Mouse (Mus musculus) adrenal gland, adult 8-10 months (tissue): ENCODE results near the gene Hbs1l. TPM values are rescaled to one million over a fixed set of nuclear protein-coding genes. Genes with fewer than 3 reads are reported as not detected.

Source experiments
- DNase-seq: peaks from one replicate; pipeline ENCODE4 v3.0.0; 2022
- total RNA-seq, 4 experiments: library from RNA; stranded (reverse); gene quantifications; 2 replicates each; pipeline ENCODE4 v1.2.4; 2022

Hbs1l gene
- 10 to 100 TPM; 63.0 to 74.9 (median 71.5) TPM for total RNA-seq

DNA sequence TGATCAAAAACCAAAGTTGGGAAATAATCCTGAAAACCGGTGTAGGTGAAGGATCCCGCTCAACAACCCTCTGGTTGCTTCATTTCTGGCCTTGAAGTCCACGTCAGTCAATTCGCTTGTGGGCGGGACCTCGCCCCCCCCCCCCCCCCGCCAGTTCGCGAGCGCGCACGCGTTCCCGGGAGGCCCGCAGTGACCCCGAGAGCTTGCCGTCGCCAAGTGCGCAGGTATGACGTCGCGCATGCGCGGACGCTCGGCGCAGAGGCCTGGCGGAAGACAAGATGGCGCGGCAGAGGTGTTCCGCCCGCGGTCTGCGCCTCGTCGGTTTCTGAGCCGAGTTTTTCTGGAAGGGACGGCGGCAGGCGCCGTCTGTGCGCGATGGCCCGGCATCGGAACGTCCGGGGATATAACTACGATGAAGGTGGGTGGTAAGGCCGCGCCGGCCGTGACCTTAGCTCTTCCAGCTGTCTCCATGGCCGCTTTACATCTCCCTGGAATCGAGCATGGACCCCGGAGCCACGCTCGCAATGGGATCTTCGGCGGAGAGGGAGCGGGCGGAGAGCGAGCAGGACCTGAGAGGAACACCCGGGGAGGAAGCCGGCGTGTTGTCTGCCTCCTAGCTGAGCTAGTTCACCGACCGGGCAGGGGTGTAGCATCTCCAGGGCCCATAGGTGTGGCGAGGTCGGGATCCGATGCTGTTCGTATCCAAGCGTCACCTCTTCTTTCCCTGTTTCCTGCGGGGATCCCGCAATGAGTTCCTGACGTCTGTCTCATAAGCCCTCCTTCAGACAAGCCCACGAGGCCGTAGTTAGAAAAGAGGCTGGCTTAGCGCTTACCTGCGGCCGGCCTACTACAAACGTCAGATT, at the start of gene Hbs1l:
Gene Hbs1l (plus strand): TSS at position 221 of the 863 bp plus-strand sequence.
- DNase-seq, result peak; percentile 89

DNA sequence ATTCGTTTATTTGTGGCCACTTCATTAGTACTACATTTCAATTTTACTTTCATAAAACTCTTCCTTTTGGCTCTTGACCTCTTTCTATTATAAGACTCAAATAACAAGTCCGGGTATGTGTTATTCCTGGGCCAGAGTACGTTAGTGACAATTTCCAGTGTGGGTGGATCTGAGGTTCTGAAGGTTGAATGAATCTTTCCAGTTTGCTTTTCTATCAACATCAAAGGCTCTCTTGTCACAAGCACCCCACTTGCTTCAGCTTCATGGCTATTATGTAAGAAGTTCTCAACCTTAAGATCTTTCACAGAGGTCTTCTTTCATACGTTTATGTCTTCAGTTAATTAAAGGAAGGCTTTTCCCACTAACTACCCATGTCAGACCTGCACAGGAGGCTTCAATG, 47.2 kb upstream of the Hbs1l start:
- DNase-seq, result no peak

DNA sequence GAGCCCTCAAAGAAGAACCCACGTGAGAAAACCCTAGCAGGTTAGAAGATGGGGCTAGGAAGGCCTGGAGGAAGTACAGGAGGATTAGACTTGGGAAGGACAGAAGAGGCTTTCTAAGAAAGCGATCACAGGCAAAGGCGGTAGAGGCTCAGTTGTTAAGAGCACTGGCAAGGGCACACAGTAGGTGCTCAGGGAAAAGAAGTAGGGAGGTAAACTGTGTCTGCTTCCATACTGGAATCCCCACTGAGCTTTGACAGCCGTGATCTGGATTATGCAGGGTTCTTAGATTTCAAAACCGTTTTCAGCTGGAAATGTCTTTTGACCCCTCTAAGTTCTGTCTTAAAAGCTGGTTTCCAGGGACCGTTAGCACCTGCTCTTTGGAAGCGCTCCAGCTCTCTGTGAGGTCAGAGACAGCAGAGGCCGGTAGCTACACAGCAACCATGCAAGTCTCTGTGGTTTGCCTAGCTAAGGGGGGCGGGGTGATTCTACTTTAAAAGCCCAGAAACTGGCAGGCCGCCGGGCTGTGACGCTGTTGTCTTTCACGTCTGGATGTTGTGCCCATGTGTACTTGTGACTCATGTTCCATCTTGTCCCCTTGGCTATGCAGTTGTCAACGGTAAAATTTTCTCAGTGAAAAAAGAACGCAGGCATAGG, 43.8 kb upstream of the Hbs1l start:
- DNase-seq, result peak; percentile 62

DNA sequence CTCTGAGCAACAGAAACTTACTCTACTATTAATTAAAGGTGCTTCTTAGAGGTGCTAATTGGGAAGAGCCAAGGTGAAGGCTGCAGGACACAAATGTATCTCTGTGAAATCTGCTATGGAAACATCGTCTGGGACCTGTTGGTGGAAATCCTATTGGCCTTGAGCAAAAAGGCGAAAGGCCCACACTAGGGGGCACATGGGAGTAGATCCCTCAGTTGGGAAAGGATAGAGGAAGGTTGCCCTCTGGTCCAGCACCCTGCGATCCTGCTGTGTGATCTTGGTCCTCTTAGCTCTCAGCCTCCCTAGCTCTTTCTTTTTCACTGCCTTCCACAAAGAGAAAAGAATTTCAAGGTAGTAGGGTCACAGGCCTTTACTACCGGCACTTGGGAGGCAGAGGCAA, 43.0 kb upstream of the Hbs1l start:
- DNase-seq, result no peak

DNA sequence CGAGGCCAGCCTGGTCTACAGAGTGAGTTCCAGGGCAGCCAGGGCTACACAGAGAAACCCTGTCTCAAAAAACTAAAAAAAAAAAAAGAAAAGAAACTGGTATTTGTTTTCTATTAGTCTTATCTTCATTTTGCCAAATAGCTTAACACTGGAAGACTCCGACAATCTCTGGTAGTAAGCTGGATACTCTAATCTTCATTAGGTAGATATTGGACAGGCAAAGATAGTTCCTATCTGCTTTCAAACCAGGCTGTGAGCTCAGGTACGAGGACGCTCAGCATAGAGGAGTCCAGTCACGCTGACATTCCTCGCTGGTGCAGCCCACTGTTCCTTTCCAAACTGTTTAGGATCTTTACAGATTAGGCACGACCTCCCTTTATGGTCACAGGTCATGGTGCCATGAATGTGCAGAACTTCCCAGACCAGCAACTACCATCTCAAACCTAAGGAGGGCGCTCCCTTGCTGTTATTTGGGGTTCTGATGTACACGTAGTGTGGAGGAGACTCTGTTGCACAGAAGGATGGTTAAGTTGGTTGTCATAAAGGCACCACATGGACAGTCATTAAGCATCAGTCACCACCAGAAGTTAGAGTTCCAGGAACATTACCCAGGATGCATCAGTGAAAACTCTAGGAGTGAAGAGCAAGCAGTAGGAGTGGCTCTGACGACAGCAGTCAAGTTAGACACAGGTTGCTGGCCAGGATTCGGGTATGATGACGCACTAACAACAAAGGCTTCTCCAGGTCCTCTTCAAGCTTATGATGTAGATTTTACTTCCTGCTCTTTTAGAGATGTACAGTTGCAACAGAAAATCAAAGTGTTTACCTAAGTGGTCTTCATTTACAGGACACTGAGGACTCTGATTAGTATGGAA, 41.3 kb upstream of the Hbs1l start:
- no peak for DNase-seq

DNA sequence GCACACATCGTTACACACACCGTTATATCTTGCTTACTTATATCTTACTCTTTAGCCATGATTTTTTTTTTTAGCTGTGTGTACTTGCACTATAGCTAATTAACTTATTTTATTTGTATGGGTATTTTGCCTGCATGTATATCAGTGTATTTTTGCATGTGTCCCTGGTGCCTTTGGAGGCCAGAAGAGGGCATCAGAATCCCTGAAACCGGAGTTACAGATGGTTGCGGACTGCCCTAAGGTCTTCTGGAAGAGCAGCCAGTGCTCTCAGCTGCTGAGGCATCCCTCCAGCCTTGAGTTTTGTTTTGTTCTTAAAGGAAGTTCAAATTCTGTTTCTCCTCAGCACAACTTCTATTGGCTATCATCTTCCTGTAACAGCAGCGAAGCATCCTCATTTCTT, 38.5 kb upstream of the Hbs1l start:
- no peak for DNase-seq

DNA sequence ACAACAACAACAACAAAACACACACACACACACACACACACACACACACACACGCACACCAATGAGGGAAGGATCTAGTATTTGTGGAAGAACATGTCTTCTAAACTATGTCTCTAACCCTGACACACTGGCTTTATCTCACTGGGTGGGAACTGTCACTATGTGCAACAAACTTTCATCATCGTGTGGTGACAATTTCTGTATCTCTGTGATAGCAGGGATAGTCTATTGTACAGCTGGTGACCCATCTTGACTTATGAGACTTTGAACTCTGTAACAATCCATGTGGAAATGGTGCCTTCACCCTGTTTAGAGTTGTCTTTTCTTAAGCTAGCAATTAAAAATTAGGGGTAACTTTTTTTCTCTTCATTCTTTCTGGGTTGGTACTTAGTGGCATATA, 36.1 kb upstream of the Hbs1l start:
- DNase-seq, result no peak

DNA sequence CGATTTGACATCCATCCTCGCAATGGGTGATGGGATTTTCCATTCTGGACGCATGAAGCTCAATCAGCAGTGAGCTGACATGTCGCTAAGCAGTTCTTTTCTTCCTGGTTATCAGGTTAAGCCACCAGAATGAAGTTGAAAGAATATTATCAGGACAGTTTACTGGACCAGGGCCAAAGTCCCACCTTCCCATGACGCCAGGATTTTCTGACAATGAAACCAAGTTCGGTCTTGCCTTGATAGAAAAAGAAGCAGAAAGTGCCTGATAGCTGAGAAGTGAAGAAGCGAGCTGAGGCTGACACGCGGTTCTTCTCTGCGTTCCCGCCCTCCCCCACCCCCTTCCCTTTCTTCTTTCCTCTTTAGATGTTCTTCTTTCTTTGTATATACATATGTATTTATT, 30.6 kb upstream of the Hbs1l start:
- no peak for DNase-seq

DNA sequence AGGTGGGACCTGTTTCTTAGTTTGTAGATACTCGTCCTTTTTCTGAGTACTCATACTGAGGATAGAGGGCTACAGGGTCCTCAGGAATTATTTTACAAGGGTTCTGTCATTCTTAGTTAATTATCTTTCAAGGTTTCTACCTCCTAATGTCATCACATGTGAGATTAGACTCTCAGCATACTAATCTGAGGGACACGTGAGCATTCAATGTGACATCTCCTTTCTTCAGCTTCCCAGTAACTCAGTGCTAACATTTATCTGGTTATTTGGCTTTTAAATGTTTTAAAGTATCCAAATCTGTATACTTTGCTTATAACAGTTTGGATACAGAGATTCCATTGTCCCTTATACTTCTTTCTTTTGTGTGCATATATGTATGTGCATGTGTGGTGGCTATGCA, 28.3 kb upstream of the Hbs1l start:
- DNase-seq, result no peak

DNA sequence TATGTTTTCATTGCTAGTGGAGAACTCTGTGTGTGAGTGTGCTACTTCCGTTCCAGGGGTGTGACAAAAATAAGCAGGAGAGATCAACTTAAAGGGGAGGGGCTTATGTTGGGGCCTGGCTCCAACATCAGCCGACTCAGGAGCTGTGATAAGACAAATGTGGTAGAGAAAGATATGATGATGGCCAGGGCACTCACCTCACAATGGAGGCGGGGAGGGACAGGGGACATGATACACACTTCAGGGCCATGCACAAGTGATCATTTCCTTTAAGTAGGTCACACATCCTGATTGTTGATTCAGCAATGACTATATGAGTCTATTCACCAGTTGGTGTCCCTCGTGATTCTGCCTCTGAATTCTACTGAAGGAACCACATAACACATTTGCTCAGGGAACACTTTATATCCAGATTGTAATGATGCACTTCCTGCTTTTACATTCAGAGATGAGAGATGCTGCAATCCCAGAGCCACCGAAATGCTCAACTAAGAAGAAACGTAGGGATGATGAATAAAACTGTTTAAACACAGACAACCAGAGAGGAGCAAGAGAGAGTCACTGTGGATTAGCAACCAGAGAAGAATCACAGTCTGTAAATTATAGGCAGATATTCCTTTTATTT, 26.9 kb upstream of the Hbs1l start:
- DNase-seq, result no peak

DNA sequence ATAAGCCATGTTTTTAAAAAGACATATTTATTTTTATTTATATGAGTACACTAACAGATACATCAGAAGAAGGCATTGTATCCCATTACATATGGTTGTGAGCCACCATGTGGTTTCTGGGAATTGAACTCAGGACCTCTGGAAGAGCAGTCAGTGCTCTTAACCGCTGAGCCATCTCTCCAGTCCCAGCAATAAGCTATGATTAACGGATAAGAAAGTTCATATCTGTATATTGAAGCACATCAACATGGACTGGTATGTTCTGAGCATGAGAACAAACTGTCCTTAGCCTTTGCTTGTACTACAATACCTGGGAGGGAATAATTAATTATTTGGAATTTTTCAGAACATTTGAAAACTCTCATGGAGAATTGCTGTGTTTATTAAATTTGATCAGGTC, 25.9 kb upstream of the Hbs1l start:
- DNase-seq, result no peak

DNA sequence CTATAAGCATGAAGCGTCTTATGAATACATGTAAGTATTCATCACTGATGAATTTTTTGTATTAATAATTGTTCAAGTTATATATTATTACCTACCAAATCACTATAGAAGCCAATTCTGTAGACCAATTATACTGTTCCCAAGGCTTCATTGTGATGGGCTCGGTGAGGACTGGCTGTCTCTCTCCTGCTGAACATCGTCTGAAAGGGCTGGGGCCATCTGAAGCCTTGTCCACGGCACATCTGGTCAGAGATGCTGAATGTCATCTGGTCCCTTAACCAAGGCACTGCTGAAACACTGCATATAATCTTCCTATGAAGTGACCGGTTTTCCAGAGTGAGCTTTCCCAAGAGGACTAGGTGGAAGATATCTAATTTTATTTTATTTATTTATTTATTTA, 24.9 kb upstream of the Hbs1l start:
- no peak for DNase-seq

DNA sequence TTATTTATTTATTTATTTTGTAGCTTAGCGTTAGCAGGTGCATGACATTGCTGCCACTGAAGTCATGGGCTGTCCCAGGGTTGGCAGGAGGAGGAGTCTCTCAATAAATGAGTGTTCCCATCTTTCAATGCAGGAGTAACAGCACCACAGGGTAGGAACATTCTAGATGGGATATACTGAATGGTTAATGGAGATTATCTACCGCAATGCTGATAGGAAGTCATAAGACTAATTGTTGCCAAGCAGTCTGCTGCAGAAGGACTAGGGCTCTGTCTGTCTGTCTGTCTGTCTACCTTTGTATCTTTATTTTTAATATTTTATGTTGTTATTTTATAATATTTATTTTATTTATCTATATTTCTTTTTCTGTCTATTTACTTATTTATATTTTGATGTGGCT, 24.5 kb upstream of the Hbs1l start:
- DNase-seq, result no peak

DNA sequence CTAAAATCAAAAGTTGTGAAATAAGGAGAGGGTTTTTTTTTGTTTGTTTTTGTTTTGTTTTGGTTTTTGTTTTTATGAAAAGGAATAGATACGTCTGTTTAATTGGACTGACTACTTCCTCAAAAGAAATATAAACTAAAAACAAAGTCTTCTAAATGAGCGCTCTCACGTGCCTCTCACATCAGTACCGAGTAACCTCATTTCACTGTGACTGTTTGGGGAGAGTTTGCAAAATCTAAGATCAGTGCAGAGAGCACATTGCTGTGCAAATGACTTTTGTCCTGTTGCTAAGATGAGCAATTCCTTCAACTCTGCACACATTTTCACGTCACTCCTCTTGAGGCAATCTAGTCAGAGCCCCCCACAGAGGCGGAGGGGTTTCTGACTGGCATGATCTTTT, 24.0 kb upstream of the Hbs1l start:
- DNase-seq, result no peak

DNA sequence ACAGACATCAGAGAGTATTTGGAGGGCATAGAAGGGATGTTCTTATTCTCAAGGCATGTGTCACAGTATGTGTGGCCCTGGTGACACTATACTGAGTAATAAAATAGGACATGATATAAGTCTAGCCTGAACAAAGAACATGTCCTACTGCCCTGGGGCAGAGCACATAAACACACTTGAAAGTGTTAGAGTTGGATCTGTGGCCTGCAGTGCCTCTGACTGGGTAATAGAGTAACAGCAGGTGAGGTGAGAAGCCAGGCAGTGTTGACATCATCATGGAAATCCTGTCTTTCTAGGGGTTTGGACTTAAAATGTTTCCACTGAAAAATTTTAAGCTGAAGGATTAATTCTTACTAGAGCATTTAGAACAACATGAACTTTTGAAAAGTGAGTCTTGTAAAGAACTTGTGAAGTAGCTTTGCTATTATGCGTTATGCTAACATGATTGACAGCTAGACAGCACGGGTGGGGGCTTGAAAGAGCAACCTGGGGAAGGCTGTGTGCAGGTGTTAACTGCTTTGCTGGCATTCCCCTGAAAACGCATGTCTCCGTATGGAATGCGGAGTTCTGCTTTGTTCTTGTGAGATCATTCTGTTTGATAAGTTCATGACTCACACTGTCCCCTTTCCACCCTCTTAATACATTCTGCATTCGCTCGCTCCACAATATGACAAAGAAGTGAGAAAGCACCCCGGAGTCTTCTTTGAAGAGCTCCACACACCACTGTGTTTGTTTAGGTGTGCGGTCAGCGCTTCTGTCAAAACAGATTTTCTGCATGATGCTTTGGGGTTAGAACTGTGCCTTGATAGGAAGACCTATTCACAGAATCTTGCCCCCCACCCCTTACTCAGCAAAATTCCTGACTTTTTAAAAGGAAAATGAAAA, 8.3 kb upstream of the Hbs1l start:
- DNase-seq, result no peak

DNA sequence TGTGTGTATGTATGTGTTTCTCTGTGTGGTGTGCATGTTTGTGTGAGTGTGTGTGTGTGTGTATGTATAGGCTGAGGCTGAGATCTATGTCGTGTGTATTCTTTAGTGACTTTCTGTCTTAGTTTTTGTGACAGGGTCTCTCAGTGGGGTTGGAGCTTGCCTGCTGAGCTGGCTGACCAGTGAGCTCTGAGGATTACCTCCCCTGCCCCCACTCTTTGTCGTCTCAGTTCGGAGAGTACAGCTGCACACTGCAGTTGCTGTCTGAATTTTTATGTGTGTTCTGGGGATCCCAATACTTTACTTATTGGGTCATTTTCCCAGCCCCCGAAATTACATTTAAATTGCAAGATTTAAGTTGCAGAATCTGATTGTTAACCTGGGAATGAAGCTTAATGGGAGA, 4.6 kb upstream of the Hbs1l start:
- DNase-seq, result no peak

DNA sequence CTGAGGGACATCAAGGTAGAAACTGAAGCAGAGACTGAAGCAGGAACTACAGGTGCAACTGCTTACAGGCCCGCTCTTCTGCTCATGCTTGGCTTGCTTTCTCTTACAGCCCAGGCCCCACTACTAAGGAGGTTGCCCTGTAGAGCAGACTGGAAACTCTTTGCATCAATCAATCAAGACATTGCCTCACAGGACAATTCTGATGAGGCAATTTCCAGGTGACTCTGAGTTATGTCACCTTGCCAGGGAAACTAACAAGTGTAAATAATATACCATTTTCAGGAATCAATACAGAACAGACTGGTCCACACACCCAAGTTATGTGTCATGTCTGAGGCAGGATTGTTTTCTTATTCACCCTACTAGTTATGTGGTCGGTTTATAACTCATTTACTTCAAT, 1.6 kb upstream of the Hbs1l start:
- no peak for DNase-seq

DNA sequence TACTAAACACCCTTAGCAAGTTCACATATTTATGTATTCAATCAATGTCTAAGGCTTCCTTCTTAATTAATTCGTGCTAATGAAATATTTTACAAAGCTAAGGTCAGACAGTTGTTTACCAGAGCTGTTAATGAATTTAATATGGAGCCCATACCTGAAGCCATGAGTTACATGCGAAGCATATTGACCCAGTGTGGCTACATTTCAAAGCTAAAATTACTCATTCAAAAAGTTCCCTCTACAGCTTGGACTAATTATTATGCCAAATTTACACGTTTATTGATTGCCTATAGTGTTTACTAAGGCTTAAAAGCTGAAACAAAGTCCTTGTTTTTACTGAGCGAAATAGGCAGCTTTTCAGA, 401 bp upstream of the Hbs1l start:
- DNase-seq, result no peak

DNA sequence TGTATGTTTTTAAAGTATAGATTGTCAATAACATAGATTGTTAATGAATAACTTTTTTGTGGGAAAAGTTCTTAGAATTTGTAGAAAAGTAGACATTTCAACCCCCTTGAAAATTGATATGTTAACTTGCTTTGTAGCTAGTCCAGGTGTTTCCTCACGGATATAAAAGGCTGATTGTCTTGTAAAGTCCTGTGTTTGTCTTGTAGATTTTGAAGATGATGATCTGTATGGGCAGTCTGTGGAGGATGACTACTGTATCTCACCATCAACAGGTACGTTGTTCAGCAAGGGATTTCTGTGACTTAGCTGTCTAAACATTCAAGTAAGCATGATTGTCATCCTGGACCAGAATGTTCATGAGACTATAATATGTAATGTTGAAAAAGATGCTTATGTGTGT, 3.2 kb downstream of the Hbs1l start:
- DNase-seq, result no peak

DNA sequence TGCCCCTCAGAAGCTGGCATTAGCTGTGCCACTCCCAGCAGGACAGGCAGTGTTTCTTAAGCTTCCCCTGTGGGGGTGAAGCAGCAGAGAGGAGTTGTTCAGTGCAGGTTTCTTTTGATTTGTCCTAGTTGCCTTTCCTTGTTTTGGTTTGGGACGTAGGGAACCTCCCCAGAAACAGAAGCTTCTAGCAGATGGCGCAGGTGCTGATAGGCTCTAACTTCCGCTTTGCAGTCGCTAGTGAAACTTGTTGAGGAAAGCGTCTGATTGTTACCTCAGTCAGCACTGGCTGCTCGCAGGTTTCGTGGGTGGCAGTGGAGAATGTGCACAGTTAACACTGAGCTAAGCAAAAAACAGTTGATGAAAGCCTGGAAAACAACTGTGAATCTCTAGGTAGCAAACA, 6.0 kb downstream of the Hbs1l start:
- DNase-seq, result no peak

DNA sequence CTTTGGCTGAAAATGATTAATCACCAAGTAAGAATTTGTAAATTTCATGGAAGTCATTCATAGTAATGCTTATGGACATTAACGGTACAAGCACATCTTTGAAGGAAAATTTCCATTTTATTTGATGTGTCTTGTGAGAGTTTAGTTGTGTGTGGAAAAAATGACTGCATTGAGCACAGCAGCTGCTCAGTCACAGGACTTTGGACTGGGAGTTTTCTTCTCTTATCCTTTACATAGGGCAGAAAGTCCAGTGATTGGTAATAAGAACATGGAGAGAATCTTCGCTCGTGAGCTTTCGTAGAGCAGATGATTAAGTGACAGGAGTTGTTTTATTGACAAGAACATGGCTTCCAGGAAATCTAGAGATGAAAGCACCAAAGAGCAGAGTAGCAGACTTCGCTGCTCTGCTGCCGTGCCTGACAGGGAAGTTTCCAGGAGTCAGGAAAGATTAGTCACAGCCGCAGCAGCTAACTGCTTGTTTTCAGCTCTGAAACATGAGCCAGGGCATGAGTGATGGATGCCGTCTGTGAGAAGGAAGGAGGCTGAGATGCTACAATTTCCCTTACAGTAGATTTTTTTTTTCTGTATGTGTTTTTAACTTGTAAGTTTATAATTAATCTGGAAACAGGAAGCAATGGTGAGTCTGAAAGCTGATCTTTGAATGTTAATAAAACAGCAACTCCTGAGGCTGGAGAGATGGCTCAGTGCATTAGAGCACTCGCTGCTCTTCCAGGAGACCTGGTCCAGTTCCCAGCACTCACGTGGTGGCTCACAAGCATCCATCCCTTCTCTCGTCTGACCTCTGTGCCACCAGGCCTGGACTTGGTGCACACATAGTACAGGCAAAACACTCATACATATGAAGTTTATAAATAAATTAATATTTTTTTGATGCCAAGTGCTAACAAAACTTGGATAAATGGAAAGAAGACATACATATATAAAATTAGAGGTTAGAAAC, 9.2 kb downstream of the Hbs1l start:
- DNase-seq, result no peak
